Mouse (Mus musculus) E14TG2a.4 (cell line): ENCODE results near the gene B4galnt2.

Source experiments
- H3K27me3 ChIP-seq: 2 replicates; pipeline ENCODE4 v1.6.1; 2014; ENCODE audit warnings: low read length, control low read depth; ENCODE audit not compliant: insufficient read depth
- H3K36me3 ChIP-seq: 2 replicates; pipeline ENCODE4 v1.6.1; 2014; ENCODE audit warnings: low read length, control low read depth; ENCODE audit not compliant: insufficient read depth
- H3K4me1 ChIP-seq: replicated peaks from 2 replicates; pipeline ENCODE4 v1.6.1; 2014; ENCODE audit warnings: low read depth, low read length, control low read depth
- H3K4me3 ChIP-seq: replicated peaks from 2 replicates; pipeline ENCODE4 v1.5.1; 2014; ENCODE audit warnings: mild to moderate bottlenecking, low read length
- H3K9me3 ChIP-seq: 2 replicates; pipeline ENCODE4 v1.6.1; 2014; ENCODE audit warnings: low read length, control low read depth
- CTCF ChIP-seq: conservative IDR thresholded peaks from 2 replicates; pipeline ENCODE4 v1.5.1; 2014; ENCODE audit warnings: low read length
- NANOG ChIP-seq: IDR thresholded peaks from 2 replicates; pipeline ENCODE4 v1.6.1; 2014; ENCODE audit warnings: borderline replicate concordance, low read length, mixed read lengths
- POU5F1 ChIP-seq: IDR thresholded peaks from 2 replicates; pipeline ENCODE4 v1.6.1; 2014; ENCODE audit warnings: low read length, borderline replicate concordance

The B4galnt2 gene

DNA sequence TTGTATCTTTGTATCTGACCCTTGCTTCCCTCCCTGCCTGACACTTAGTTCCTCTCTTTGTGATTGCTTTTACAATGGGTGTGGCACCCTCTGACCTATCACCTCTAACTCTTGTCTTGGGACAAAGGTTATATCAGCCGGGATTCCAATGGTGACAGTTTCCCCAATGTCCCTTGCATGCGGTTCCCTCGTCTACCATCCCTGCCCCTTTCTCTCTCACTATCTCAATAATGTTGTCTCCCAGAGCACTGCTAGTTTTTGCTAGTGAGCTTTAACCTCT is 87.6 kb downstream of the B4galnt2 start:
- Histone ChIP-seq H3K36me3 (peaks cover 11% of the 10 kb centered on the region; the same call in 1 of the 2 replicates), H3K27me3 (peaks cover 80% of the 10 kb centered on the region), H3K4me3 (no peak overlapping the region), H3K4me1 (peaks cover 68% of the 10 kb centered on the region), H3K9me3 (no peaks in the 10 kb centered on the region)
- TF ChIP-seq POU5F1 (no peak), NANOG (no peak), CTCF (no peak)

DNA sequence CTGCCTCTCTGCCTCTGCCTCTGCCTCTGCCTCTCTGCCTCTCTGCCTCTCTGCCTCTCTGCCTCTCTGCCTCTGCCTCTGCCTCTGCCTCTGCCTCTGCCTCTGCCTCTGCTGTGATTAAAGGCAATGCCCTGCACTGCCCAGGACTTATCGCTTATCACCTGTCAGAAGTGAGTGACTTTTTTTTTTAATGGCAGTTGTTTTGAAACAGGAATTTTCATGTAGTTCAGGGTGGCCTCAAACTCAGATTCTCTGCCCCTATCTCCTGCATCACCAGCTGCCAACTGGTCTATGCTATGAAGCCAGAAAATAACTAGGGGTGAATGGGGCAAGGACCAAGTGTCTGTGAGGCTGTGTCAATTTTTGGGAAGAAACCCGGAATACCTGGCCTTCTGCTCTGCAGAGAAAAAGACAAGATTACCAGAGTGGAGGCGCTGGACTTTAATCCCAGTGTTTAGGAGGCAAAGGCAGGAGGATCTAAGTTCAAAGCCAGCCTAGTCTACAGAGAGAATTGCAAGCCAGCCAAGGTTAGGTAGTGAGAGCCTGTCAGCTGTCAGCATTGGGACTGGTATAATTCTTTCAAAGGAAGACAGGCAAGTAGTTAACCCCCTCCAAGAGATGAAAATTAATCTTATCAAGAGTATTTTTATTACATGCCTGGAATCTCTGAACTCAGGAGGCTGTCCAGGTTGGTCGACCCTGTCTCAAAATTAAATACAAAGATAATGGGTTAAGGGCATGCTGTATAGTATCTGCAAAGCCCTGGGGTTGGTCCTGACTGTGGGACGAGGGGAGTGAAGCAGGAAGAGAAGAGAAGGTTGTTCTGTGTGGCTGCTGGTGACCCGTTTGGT is 88.1 kb downstream of the B4galnt2 start:
- TF ChIP-seq CTCF (no peak), NANOG (no peak), POU5F1 (no peak)
- Histone ChIP-seq H3K4me1 (peaks cover 65% of the 10 kb centered on the region), H3K36me3 (peaks cover 11% of the 10 kb centered on the region; the same call in 1 of the 2 replicates), H3K27me3 (peaks cover 83% of the 10 kb centered on the region), H3K9me3 (no peaks in the 10 kb centered on the region), H3K4me3 (no peak overlapping the region)

DNA sequence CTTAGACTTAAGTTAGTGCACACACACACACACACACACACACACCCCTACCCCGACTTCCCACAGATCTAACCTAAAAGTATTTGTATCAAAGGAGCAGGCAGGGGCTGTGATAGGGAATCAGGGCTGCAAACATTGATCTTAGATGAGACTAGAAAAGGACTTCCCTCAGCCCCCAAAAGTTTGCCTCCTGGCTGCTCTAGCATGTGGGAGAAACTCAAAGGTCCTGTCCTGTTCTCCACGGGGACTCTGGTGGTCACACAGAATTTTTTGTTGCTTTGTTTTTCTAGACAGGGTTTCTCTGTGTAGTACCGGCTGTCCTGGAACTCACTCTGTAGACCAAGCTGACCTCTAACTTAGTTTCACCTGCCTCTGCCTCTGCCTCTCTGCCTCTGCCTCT is 89.1 kb downstream of the B4galnt2 start:
- no peak overlapping the region for H3K4me3 ChIP-seq
- H3K4me1 ChIP-seq, result peaks cover 61% of the 10 kb centered on the region
- no peaks in the 10 kb centered on the region for H3K9me3 ChIP-seq
- peaks cover 11% of the 10 kb centered on the region; the same call in 1 of the 2 replicates for H3K36me3 ChIP-seq
- TF ChIP-seq POU5F1 (no peak), NANOG (no peak)
- H3K27me3 ChIP-seq, result peaks cover 78% of the 10 kb centered on the region

DNA sequence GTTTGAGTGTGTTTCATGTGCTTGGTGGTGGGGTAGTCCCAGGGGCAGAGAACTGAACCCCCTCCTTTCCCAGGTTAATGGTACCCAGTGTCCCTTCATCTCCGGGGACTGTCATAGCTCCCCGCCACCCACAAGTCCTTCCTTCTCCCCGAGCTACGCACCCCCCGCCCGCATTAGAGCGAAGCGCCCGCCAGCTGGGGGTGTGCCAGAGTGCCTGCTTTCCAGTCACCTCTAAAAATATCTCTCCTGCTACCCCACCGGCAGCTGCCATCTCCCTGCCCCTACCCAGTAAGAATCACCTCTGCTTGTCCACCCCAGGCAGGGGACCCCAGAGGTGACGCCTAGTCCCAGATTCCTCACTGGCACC is 89.8 kb downstream of the B4galnt2 start:
- H3K4me3 ChIP-seq, result peak overlapping the region; percentile 90
- H3K9me3 ChIP-seq, result no peaks in the 10 kb centered on the region
- H3K36me3 ChIP-seq, result peaks cover 11% of the 10 kb centered on the region; the same call in 1 of the 2 replicates
- H3K27me3 ChIP-seq, result peaks cover 71% of the 10 kb centered on the region
- no peak for TF ChIP-seq NANOG
- no peak for TF ChIP-seq CTCF
- TF ChIP-seq POU5F1, result no peak
- peaks cover 53% of the 10 kb centered on the region for H3K4me1 ChIP-seq

DNA sequence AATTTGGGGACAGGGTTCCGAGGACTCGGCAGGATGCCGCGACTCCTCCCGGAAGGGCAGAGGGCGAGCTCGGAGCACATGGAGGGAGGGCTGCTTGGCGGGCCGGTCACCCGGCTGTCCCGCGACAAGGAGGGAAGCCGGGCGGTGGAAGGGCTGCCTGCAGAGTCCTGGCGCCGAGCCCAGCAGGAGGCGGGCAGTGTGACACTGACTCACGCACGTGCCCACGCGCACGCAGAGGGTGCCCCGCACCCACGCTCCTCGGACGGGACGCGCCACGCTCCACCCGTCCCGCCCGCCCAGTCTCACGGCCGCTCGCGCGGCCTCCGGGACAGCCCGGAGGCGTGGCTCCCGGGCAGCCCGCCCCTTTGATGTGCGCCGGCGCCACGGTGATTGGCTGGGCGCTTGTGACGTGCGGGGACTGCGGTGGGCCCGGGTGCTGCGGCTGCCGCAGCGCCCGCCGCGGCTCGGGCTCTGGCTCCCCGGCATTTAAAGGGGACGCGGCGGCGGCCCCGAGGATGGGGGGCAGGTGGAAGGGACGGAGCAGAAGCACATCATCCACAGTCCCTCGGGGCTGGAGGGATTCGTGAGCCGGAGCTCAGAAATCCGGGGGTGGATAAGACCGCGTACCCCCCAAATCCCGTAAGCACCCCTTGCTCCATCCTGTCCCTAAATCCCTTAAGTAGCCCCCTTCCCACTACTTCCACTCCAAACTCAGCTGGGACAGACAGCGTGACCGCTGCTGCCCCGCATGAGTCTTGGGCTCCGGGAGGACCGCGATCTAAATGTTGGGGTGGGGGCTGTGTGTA is 90.4 kb downstream of the B4galnt2 start, which contains the start of gene Phospho1:
TSS of gene Phospho1 (plus strand) at position 429 of the 806 bp plus-strand sequence.
- Histone ChIP-seq H3K27me3 (peaks cover 65% of the 10 kb centered on the region), H3K4me1 (peaks cover 49% of the 10 kb centered on the region), H3K9me3 (no peaks in the 10 kb centered on the region), H3K36me3 (0 out of 2 replicates have a peak, but pooled peaks cover 6% of the 10 kb centered on the region), H3K4me3 (peak within 1 kb of the TSS; percentile 90)
- TF ChIP-seq POU5F1 (no peak), CTCF (no peak), NANOG (no peak)

DNA sequence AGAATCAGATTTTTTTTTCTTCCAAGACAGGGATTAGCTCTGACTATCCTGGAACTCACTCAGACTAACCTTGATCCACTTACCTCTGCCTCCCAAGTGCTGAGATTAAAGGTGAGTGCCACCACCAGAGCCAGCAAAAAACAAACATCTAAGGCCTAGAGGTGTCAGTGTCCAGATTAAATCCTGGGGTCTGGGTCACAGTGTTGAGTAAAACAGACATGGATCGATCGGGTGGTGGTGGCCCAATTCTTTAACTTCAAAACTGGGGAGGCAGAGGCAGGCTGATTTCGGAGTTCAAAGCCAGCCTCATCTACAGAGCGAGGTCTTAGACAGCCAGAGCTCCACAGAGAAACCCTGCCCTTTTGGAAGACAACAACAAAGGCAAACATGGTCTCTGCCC is 92.3 kb downstream of the B4galnt2 start:
- no peaks in the 10 kb centered on the region for H3K9me3 ChIP-seq
- TF ChIP-seq CTCF (no peak), POU5F1 (no peak), NANOG (no peak)
- no peaks in the 10 kb centered on the region for H3K36me3 ChIP-seq
- no peak overlapping the region for H3K4me3 ChIP-seq
- H3K27me3 ChIP-seq, result peaks cover 51% of the 10 kb centered on the region
- H3K4me1 ChIP-seq, result peaks cover 44% of the 10 kb centered on the region

DNA sequence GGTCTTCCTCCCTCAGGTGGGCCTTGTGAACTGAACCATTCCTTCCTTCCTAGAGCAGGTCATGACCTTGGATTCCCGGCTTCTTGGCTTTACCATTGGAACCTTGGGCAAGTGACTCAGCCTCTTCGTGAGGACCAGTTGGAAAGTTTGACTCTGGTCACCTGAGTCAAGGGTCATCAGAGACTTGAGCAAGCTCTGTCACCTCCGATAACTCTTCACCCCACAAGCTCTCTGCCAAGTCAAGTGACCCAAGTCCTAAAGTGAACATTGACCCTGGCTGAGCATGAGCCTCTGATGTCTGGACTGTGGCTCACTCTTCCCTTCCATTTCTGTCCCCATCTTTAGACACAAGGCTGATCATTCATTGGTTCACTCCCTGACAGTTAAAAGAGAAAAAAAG is 93.2 kb downstream of the B4galnt2 start:
- TF ChIP-seq CTCF, result no peak
- no peak for TF ChIP-seq NANOG
- no peak for TF ChIP-seq POU5F1
- Histone ChIP-seq H3K36me3 (no peaks in the 10 kb centered on the region), H3K4me3 (no peak overlapping the region), H3K27me3 (peaks cover 49% of the 10 kb centered on the region), H3K4me1 (peaks cover 35% of the 10 kb centered on the region), H3K9me3 (no peaks in the 10 kb centered on the region)

DNA sequence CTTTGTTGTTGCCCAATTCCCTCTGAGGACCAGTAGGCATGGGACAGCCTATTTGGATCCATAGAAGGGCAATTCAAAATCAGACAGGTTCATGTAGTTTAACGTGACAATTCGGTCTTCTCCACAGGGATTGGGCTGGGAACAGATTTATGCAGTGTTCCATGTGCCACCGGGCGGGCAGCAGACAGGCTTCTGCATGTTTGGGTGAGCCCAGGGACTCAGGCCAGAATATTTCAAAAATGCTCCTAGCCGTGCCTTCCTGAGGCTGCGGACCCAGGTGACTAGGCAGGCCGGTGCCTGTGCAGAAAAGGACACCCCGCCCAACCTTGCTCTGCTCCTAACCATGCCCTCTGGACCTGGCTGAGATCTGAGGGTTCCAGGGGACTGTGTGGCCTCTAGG is 95.6 kb downstream of the B4galnt2 start:
- H3K9me3 ChIP-seq, result peaks cover 9% of the 10 kb centered on the region
- no peak overlapping the region for H3K4me3 ChIP-seq
- no peak for TF ChIP-seq POU5F1
- no peak for TF ChIP-seq CTCF
- no peak for TF ChIP-seq NANOG
- H3K4me1 ChIP-seq, result peaks cover 23% of the 10 kb centered on the region
- H3K36me3 ChIP-seq, result no peaks in the 10 kb centered on the region
- peaks cover 29% of the 10 kb centered on the region for H3K27me3 ChIP-seq
